Mouse (Mus musculus): Measurements from ENCODE around the gene Endog. TPM values are rescaled to one million over a fixed set of nuclear protein-coding genes. Genes with fewer than 3 reads are reported as not detected.
"Not testable (repeated sequence)": the region's sequence is repeated elsewhere in the genome, so short reads cannot be mapped to it uniquely, and the experiment has no call there.

Endog gene
- polyA plus RNA-seq, 1 experiment from 2014 or later, result 37.0 TPM

- Histone ChIP-seq H3K9ac (peak overlapping the region; percentile 91), H3K27me3 (replicated peaks) (0 out of 2 replicates have a peak, but pooled peaks cover 2% of the 10 kb centered on the region), H3K4me2 (peak overlapping the region; percentile 96), H3K4me3 (peak overlapping the region; percentile 92), H3K9me3 (replicated peaks) (no peaks in the 10 kb centered on the region), H3K4me1 (replicated peaks) (peaks cover 22% of the 10 kb centered on the region), H3K36me3 (peaks cover 35% of the 10 kb centered on the region), H3K27ac (ENCODE audit: poor library complexity, severe bottlenecking) (peak overlapping the region; percentile 82)
- WGBS, result 29% methylated on average over 6 of the region's 6 CpGs
- ATAC-seq (ENCODE audit: insufficient number of reproducible peaks, low FRiP score), result no peak
Measured at GRCm38 (mm10) chr2:30134378-30134711, 36.9 kb upstream of the Endog start.

GRCm38 (mm10) chr2:30134928-30135620, 36.2 kb upstream of the Endog start:
- H3K4me3 ChIP-seq, result peak overlapping the region; percentile 92
- no peak for ATAC-seq (ENCODE audit: insufficient number of reproducible peaks, low FRiP score)
- H3K4me1 ChIP-seq (replicated peaks), result peaks cover 22% of the 10 kb centered on the region
- peaks cover 38% of the 10 kb centered on the region for H3K36me3 ChIP-seq
- H3K4me2 ChIP-seq, result peak overlapping the region; percentile 96
- WGBS, result 65% methylated on average over 10 of the region's 10 CpGs
- H3K27ac ChIP-seq (ENCODE audit: poor library complexity, severe bottlenecking), result 0 out of 2 replicates have a peak overlapping the region, but pooled peaks have one; percentile 82
- no peaks in the 10 kb centered on the region for H3K27me3 ChIP-seq (replicated peaks)
- H3K9me3 ChIP-seq (replicated peaks), result no peaks in the 10 kb centered on the region
- peak overlapping the region; percentile 91 for H3K9ac ChIP-seq

GRCm38 (mm10) chr2:30136458-30136857, 34.8 kb upstream of the Endog start:
- 81% methylated on average over 10 of the region's 10 CpGs for WGBS
- Histone ChIP-seq H3K4me2 (no peak overlapping the region), H3K9me3 (replicated peaks) (no peaks in the 10 kb centered on the region), H3K27ac (ENCODE audit: poor library complexity, severe bottlenecking) (no peak overlapping the region), H3K4me1 (replicated peaks) (peaks cover 22% of the 10 kb centered on the region), H3K4me3 (no peak overlapping the region), H3K9ac (no peak overlapping the region), H3K36me3 (peaks cover 52% of the 10 kb centered on the region), H3K27me3 (replicated peaks) (no peaks in the 10 kb centered on the region)
- no peak for ATAC-seq (ENCODE audit: insufficient number of reproducible peaks, low FRiP score)

- not testable (repeated sequence) for H3K27me3 ChIP-seq (replicated peaks); H3K4me2 ChIP-seq; H3K9ac ChIP-seq; H3K4me1 ChIP-seq (replicated peaks); H3K4me3 ChIP-seq; ATAC-seq (ENCODE audit: insufficient number of reproducible peaks, low FRiP score); H3K9me3 ChIP-seq (replicated peaks); H3K27ac ChIP-seq (ENCODE audit: poor library complexity, severe bottlenecking)
- H3K36me3 ChIP-seq, result peaks cover 85% of the 10 kb centered on the region
- WGBS, result 89% methylated on average over 4 of the region's 4 CpGs
Measured at GRCm38 (mm10) chr2:30140021-30140420, 31.3 kb upstream of the Endog start.

GRCm38 (mm10) chr2:30144436-30144835, 26.9 kb upstream of the Endog start:
- Histone ChIP-seq H3K9me3 (replicated peaks) (no peaks in the 10 kb centered on the region), H3K4me3 (no peak overlapping the region), H3K27ac (ENCODE audit: poor library complexity, severe bottlenecking) (no peak overlapping the region), H3K27me3 (replicated peaks) (no peaks in the 10 kb centered on the region), H3K4me2 (no peak overlapping the region), H3K4me1 (replicated peaks) (no peaks in the 10 kb centered on the region), H3K36me3 (peaks cover 89% of the 10 kb centered on the region), H3K9ac (no peak overlapping the region)
- ATAC-seq (ENCODE audit: insufficient number of reproducible peaks, low FRiP score), result no peak
- 91% methylated on average over 4 of the region's 4 CpGs for WGBS

GRCm38 (mm10) chr2:30147466-30147865, 23.8 kb upstream of the Endog start:
- H3K27me3 ChIP-seq (replicated peaks), result no peaks in the 10 kb centered on the region
- WGBS, result 92% methylated on average over 4 of the region's 4 CpGs
- ATAC-seq (ENCODE audit: insufficient number of reproducible peaks, low FRiP score), result no peak

GRCm38 (mm10) chr2:30151840-30152239, 19.5 kb upstream of the Endog start:
- Histone ChIP-seq H3K4me2 (no peak overlapping the region), H3K9ac (no peak overlapping the region), H3K9me3 (replicated peaks) (no peaks in the 10 kb centered on the region), H3K36me3 (peaks cover 53% of the 10 kb centered on the region), H3K27ac (ENCODE audit: poor library complexity, severe bottlenecking) (no peak overlapping the region), H3K4me3 (no peak overlapping the region), H3K27me3 (replicated peaks) (no peaks in the 10 kb centered on the region), H3K4me1 (replicated peaks) (no peaks in the 10 kb centered on the region)
- 85% methylated on average over 11 of the region's 11 CpGs for WGBS
- ATAC-seq (ENCODE audit: insufficient number of reproducible peaks, low FRiP score), result no peak

More at GRCm38 (mm10) chr2:30147466-30147865, 23.8 kb upstream of the Endog start:
- peaks cover 90% of the 10 kb centered on the region for H3K36me3 ChIP-seq
- no peak overlapping the region for H3K9ac ChIP-seq
- no peak overlapping the region for H3K27ac ChIP-seq (ENCODE audit: poor library complexity, severe bottlenecking)
- no peaks in the 10 kb centered on the region for H3K4me1 ChIP-seq (replicated peaks)
- no peak overlapping the region for H3K4me2 ChIP-seq
- no peak overlapping the region for H3K4me3 ChIP-seq
- no peaks in the 10 kb centered on the region for H3K9me3 ChIP-seq (replicated peaks)

- no peak overlapping the region for H3K9ac ChIP-seq
- H3K4me3 ChIP-seq, result no peak overlapping the region
- ATAC-seq (ENCODE audit: insufficient number of reproducible peaks, low FRiP score), result no peak
- 78% methylated on average over 8 of the region's 8 CpGs for WGBS
- H3K4me2 ChIP-seq, result no peak overlapping the region
- H3K9me3 ChIP-seq (replicated peaks), result no peaks in the 10 kb centered on the region
- H3K27ac ChIP-seq (ENCODE audit: poor library complexity, severe bottlenecking), result no peak overlapping the region
- H3K36me3 ChIP-seq, result peaks cover 45% of the 10 kb centered on the region
- H3K4me1 ChIP-seq (replicated peaks), result no peaks in the 10 kb centered on the region
- H3K27me3 ChIP-seq (replicated peaks), result no peaks in the 10 kb centered on the region
Measured at GRCm38 (mm10) chr2:30152616-30153015, 18.7 kb upstream of the Endog start.

GRCm38 (mm10) chr2:30159871-30160270, 11.4 kb upstream of the Endog start:
- peak; percentile 48; the same call in 1 of the 2 replicates for ATAC-seq (ENCODE audit: insufficient number of reproducible peaks, low FRiP score)
- WGBS, result 84% methylated on average over 8 of the region's 10 CpGs
- H3K9ac ChIP-seq, result not testable (repeated sequence)

GRCm38 (mm10) chr2:30161809-30162208, 9.5 kb upstream of the Endog start:
- no peaks in the 10 kb centered on the region for H3K36me3 ChIP-seq
- no peaks in the 10 kb centered on the region for H3K4me1 ChIP-seq (replicated peaks)
- ATAC-seq (ENCODE audit: insufficient number of reproducible peaks, low FRiP score), result no peak
- H3K4me3 ChIP-seq, result no peak overlapping the region
- H3K4me2 ChIP-seq, result no peak overlapping the region
- H3K9me3 ChIP-seq (replicated peaks), result peaks cover 10% of the 10 kb centered on the region
- H3K27ac ChIP-seq (ENCODE audit: poor library complexity, severe bottlenecking), result no peak overlapping the region
- no peaks in the 10 kb centered on the region for H3K27me3 ChIP-seq (replicated peaks)
- H3K9ac ChIP-seq, result no peak overlapping the region

More at GRCm38 (mm10) chr2:30159871-30160270, 11.4 kb upstream of the Endog start:
- not testable (repeated sequence) for H3K27ac ChIP-seq (ENCODE audit: poor library complexity, severe bottlenecking); H3K4me3 ChIP-seq; H3K4me2 ChIP-seq; H3K27me3 ChIP-seq (replicated peaks); H3K36me3 ChIP-seq; H3K4me1 ChIP-seq (replicated peaks); H3K9me3 ChIP-seq (replicated peaks)

- no peak for ATAC-seq (ENCODE audit: insufficient number of reproducible peaks, low FRiP score)
- no peak overlapping the region for H3K4me2 ChIP-seq
- H3K9ac ChIP-seq, result no peak overlapping the region
- H3K4me3 ChIP-seq, result no peak overlapping the region
- H3K9me3 ChIP-seq (replicated peaks), result peaks cover 24% of the 10 kb centered on the region
- no peaks in the 10 kb centered on the region for H3K36me3 ChIP-seq
- no peaks in the 10 kb centered on the region for H3K4me1 ChIP-seq (replicated peaks)
- no peak overlapping the region for H3K27ac ChIP-seq (ENCODE audit: poor library complexity, severe bottlenecking)
- 49% methylated on average over 9 of the region's 9 CpGs for WGBS
- no peaks in the 10 kb centered on the region for H3K27me3 ChIP-seq (replicated peaks)
Measured at GRCm38 (mm10) chr2:30164340-30164932, 6.9 kb upstream of the Endog start.

All from heart, embryonic 12.5 days (tissue).